Mouse (Mus musculus): ENCODE measurements around the gene Rprd1b.
A peak's percentile ranks its signal among the peaks of the same experiment; 100 is the strongest.
"Not testable (repeated sequence)": the region's sequence is repeated elsewhere in the genome, so short reads cannot be mapped to it uniquely, and the experiment has no call there.

Rprd1b gene

DNA sequence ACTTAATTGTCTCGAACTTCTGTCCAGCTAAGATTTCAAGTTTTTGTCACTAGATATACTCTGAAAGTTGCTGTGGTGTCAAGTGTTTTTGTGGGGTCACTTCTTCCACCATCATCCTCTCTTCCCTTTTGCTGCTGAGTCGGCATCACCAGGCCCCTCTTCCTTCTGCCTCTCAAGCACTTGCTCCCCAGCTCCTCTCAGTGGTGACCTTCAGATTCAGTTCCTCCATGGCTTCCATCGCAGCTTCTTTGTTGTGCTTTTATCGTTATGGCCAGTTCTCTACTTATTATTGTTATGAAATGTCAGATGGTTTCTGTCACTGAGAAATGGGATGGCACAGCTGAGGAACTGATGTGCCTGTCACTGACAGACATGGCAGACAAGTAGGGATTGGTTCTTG, 17.9 kb downstream of the Rprd1b start:
- no peak for DNase-seq

- DNase-seq = peak; percentile 38 to 68
Observed at GRCm38 (mm10) chr2:158047903-158048302, 19.6 kb downstream of the Rprd1b start.

DNA sequence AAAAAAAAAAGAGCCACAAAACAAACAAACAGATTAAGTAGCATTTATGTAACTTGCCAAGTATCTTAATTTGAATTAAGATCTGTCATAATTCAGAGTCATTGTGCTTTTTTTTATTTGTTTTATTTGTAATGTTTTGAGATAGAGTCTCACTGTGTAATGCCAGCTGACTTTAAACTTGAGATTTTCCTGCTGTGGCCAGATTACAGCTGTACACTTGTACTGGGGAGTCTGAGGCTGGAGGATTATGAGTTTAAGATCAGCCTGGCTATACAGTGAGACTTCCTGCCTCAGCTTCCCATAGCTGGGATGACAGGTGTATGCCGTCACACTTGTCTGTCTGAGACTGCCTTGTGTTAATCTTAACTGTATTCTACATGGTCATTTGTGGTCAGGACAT, 20.4 kb downstream of the Rprd1b start:
- no peak for DNase-seq

DNA sequence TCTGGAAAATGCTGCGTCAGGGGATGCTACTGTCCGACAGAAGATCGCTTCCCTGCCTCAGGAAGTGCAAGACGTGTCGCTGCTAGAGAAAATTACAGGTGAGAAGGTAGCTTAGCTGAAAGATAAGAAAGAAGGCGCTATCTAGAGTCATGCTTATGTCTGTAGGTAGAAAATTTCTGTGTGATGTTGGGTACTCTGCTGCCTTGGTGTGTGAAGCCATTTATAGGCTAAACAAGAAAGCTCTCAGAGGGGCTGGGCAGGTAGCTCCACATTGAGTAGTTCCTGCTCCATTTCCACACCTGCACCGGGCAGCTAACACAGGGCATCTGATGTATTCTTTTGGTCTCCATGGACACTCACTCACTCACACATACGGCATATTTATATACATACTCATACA, 21.8 kb downstream of the Rprd1b start:
- no peak for DNase-seq

- no peak for DNase-seq
Observed at GRCm38 (mm10) chr2:158054596-158054995, 26.3 kb downstream of the Rprd1b start.

- not testable (repeated sequence) for DNase-seq
Observed at GRCm38 (mm10) chr2:158055383-158055782, 27.1 kb downstream of the Rprd1b start.

DNA sequence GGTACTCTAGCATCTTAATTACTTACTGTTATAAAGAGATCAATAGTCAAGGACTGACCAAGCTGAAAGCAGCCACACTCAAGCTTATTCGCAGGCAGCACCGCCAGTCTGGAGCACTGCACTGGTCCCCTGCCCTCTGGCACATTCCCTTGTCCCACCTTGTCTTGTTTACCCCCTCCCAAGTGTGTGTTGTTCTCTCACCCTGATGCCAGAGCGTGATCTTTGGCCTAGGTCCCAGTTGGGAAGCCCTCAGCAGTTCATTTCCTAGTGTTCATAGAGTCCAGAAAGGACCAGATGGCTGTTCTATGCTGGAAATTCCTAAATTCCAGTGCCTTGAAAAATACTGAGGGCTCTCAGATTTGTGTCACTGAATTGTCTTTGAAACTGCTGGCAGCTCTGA, 28.7 kb downstream of the Rprd1b start:
- no peak for DNase-seq

GRCm38 (mm10) chr2:158058534-158058933, 30.2 kb downstream of the Rprd1b start:
- DNase-seq = no peak

DNA sequence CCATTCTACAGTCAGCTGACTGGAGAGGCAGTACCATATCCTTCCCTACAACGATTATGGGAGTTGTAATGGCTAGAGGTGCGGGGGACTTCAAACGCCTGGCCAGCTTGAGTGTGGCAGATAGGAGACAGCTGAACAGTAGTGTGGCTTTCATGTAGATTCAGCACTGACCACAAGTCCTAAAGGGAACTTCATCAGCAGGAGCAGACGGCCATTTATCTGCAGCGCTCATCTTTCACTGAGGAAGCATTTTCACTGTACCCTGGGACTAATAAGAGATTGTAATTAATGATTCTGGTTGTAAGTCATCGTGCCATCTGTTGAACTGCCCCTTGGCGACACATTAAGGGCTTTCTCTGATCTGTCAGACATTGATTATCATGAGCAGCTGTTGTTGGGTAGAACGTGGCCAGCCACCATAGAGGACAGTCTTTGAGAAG, 31.4 kb downstream of the Rprd1b start:
- DNase-seq = no peak

DNA sequence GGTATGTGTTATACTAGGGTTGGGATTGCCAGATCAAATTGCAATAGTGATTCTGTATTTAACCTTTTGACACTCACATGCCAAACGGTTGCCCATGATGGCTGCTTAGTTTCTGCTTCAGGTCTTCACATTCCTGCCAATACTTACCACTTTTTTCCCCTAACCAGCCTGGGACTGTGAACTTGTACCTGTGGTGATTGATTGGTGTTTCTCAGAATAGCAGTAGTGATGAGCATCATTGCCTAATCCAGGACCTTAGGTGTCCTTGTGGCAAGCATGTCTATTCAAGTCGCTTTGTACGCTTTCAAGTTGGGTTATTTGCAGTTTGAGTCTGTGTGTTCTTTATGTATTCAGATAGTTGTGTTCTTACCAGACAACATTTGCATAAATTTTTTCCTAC, 34.7 kb downstream of the Rprd1b start:
- DNase-seq = no peak

- DNase-seq = peak in 1 of 2 experiments; percentile 50
Observed at GRCm38 (mm10) chr2:158064571-158065048, 36.3 kb downstream of the Rprd1b start.

DNA sequence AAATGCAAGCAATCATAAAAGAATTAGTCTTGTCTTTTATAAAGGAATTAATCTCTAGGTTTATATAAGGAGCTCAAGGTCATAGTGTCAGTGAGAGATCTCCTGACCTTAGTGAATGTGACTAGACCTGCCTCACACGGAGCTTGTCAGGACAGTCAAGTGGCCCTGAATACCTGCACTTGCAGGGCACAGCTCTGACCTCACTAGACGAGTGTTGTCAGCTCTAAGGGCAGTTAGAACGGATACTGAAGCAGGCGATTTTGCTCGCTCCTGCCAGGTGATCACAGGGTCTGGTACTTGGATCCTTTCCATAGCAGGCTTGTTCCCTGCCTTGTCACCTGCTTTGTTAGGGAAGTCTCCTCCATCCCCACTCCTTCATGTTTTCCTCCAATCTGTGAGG, 36.8 kb downstream of the Rprd1b start:
- DNase-seq = no peak

DNA sequence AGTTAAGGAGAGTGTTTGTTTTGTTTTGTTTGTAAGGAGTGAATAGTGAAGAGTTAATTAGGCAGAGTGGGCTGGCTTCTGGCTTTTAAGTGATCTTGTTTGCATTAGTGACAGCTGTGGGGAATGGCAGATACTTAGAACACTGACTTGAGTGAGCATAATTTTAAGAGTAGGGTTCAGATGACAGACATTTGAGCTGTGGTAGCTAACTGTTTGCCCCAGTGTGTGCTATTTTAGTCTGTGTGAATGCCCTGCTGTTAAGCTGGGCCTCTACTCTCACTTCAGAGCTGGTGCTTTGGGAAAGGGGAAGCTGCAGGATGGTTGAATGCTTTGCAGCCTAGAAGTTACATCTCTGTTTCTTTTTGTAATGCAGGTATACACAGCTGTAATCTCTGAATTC, 38.2 kb downstream of the Rprd1b start:
- no peak for DNase-seq

DNA sequence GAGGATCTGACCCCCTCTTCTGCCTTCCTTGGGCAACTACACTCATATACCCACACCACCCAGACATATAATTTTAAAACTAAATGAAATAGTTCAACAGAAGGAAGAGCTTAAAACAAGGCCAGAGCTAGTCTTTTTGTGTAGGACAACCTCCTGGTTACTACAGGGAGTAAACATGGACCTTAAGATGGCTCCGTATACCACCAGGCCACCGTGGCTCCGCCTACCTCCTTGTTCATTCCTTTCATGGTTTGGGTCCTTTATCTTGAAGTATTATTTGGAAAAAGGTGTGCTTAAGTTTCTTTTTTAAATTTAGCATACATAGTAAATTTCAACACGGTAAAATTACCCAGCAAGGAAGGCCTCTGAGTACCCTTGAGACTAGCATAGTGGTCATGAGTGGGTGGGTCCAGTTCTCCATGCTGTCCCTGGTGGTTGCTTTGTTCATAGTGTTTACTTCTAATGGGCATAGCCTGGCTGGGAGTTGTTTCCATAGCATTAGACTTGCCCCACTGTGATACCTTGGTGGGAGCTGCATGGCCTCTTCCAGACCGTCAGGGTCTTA, 39.0 kb downstream of the Rprd1b start:
- DNase-seq = no peak

GRCm38 (mm10) chr2:158068444-158068971, 40.2 kb downstream of the Rprd1b start:
- DNase-seq = no peak

GRCm38 (mm10) chr2:158070885-158071632, 42.8 kb downstream of the Rprd1b start:
- peak; percentile 78 to 84 for DNase-seq

DNA sequence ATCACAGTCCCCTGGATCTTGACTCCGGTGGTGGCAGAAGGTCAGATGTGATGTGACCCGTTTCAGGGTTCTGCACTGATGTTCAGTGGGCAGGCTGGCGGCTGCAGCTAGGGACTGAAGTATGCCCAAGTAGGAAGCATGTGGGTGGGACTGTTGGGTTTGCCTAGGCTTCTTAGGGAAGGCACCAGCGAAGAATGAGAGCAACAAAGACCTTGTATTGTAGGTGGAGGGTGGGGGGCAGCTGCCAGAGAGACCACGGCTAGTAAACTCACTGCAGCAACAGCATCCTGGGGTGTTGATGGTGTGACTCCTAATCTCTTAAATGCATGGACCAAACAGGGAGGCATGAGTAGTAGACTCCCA, 43.3 kb downstream of the Rprd1b start:
- DNase-seq = no peak

DNA sequence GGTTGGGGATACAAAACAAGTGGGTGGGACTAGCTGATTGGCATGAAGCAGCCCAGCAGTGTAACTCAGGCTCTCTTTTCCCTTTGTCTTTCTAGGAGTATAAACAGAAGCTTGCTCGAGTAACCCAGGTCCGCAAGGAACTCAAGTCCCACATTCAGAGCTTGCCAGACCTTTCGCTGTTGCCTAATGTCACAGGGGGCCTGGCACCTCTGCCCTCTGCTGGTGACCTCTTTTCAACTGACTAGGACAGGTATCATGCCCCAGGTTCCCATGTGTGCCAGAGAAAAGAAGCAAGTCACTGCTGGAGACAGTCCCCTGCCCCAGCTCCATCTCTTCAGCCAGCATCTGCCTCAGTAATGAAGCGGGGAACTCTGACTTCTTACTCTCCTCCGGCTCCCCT, 46.5 kb downstream of the Rprd1b start:
- no peak for DNase-seq

DNA sequence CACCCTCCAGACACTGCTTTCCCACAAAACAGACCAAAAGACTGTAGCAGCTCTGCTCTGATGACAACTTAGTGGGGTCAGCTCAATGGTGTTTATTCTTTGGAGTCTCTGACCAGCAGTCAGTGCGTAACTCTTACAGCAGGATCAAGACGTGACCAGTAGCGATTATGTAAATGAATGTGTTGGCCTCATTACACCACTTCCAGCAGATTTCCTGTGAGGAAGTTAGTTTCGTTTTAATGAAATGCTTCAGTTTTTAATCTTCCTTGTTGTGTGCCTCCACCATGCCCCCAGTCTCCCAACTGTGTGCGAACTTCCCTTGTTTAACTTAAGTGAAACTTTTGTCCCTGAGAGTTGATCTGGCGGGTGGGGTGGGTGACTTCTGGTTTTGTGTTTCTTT, 48.4 kb downstream of the Rprd1b start:
- no peak for DNase-seq

DNA sequence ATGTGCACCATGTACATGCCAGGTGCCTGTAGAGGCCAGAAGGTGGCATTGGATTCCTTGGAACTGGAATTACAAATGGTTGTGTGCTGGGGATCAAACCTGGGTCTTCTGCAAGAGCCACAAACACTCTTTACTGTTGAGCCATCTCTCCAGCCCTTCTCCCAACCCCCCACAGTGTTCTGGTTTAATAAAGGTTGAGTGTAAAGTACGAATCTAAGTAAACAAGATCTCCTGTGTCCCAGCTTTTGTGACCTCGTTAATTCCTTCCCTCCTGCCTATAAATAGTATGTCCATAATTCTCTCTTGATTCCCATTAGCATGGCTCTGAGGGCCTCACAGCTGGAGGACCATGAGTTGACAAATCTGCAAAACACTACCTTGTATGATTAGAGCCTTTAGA, 49.7 kb downstream of the Rprd1b start:
- DNase-seq = no peak

DNA sequence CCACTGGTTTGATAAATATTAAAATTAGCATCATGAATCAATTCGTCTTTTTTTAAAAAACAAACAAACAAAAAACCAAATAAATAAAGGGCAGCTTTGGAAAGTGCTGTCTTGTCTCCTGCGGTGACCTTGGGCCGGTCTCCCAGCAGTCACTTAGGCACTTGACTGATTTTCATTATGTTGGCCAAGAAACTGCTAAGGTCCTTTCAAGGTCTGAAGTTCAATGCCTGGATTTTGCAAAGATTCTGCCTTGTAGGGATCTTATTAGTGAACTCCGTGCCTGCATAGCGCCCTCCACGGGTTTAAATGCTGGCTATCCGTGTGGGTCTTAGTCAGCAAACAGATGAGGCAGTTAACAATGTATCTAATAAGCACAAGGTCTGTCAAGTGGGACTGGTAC, 50.7 kb downstream of the Rprd1b start:
- peak; percentile 73 to 84 for DNase-seq

GRCm38 (mm10) chr2:158079843-158080395, 51.6 kb downstream of the Rprd1b start:
- no peak for DNase-seq

GRCm38 (mm10) chr2:158080622-158081241, 52.4 kb downstream of the Rprd1b start:
- peak; percentile 38 to 62 for DNase-seq

GRCm38 (mm10) chr2:158084486-158084885, 56.2 kb downstream of the Rprd1b start:
- no peak for DNase-seq

Data from kidney, adult 8-10 months (tissue).